Mouse (Mus musculus) heart, postnatal 25 days (tissue): ENCODE data around the gene Kcnk13. TPM values are rescaled to one million over a fixed set of nuclear protein-coding genes. Genes with fewer than 3 reads are reported as not detected.

Experiments used
- DNase-seq: peaks from one replicate; pipeline ENCODE4 v3.0.0; 2022; ENCODE audit warnings: low spot score
- intact Hi-C: fragments of 180-260 bp; cut with DNase I; formaldehyde crosslinking; loops from one replicate; pipeline ENCODE4 v1.15.1; 2025
- microRNA-seq: library from miRNA; unstranded; fragments of <30 nt; microRNA quantifications from one replicate; pipeline ENCODE4 v1.2.0, GENCODE M21; 2022
- total RNA-seq, 2 experiments: library from RNA; stranded (reverse); gene quantifications; 2 replicates each; pipeline ENCODE4 v1.2.3; 2021

The Kcnk13 gene
- total RNA-seq, 2 experiments from 2014 or later = 0.22 to 0.36 TPM

GRCm38 (mm10) chr12:100073201-100073672, 108.9 kb downstream of the Kcnk13 start:
- DNase-seq = no peak
- intact Hi-C loops = no loop called here

- DNase-seq = no peak
- intact Hi-C loops = no loop called here
These were observed 111.4 kb downstream of the Kcnk13 start for GRCm38 (mm10) chr12:100075715-100076114.

- intact Hi-C loops = no loop called here
- DNase-seq = peak; percentile 41
These were observed 115.5 kb downstream of the Kcnk13 start for GRCm38 (mm10) chr12:100079636-100080286.

GRCm38 (mm10) chr12:100088026-100088425, 123.7 kb downstream of the Kcnk13 start:
- intact Hi-C loops = no loop called here
- DNase-seq = no peak

- intact Hi-C loops = no loop called here
- no peak for DNase-seq
These were observed 125.0 kb downstream of the Kcnk13 start for GRCm38 (mm10) chr12:100089265-100089664.

- intact Hi-C loops = no loop called here
- DNase-seq = no peak
These were observed 126.5 kb downstream of the Kcnk13 start for GRCm38 (mm10) chr12:100090750-100091149.

- intact Hi-C loops = no loop called here
- DNase-seq = no peak
These were observed 128.7 kb downstream of the Kcnk13 start for GRCm38 (mm10) chr12:100093046-100093445.

GRCm38 (mm10) chr12:100099971-100100706, 135.8 kb downstream of the Kcnk13 start:
- DNase-seq = no peak
- intact Hi-C loops = loop anchor here (5.0 kb wide), 1 partner anchor 133 kb away; no protein-coding TSS in a partner anchor

- intact Hi-C loops = loop anchor here (5.0 kb wide), 1 partner anchor 133 kb away; no protein-coding TSS in a partner anchor
- no peak for DNase-seq
These were observed 136.4 kb downstream of the Kcnk13 start for GRCm38 (mm10) chr12:100100707-100101030.

- intact Hi-C loops = loop anchor here (5.0 kb wide), 1 partner anchor 134 kb away; no protein-coding TSS in a partner anchor
- no peak for DNase-seq
These were observed 137.4 kb downstream of the Kcnk13 start for GRCm38 (mm10) chr12:100101651-100102050.

- intact Hi-C loops = loop anchor here (5.0 kb wide), 1 partner anchor 137 kb away; no protein-coding TSS in a partner anchor
- no peak for DNase-seq
These were observed 140.2 kb downstream of the Kcnk13 start for GRCm38 (mm10) chr12:100104530-100104929.

- intact Hi-C loops = loop anchor here (1.0 to 5.0 kb wide), 3 partner anchors 154 to 1023 kb away; no protein-coding TSS in a partner anchor
- no peak for DNase-seq
These were observed 142.1 kb downstream of the Kcnk13 start for GRCm38 (mm10) chr12:100106275-100106895.

- intact Hi-C loops = loop anchor here (2.0 to 5.0 kb wide), 2 partner anchors 155 to 210 kb away; no protein-coding TSS in a partner anchor
- DNase-seq = no peak
These were observed 143.1 kb downstream of the Kcnk13 start for GRCm38 (mm10) chr12:100107436-100107835.

GRCm38 (mm10) chr12:100109986-100110696, 145.8 kb downstream of the Kcnk13 start, which contains the start of gene Psmc1:
TSS of gene Psmc1 (plus strand) at chr12:100110154.
- intact Hi-C loops = loop anchor here (5.0 kb wide), 1 partner anchor 213 kb away; no protein-coding TSS in a partner anchor
- DNase-seq = peak; percentile 51

Small RNA genes lying within 50 kb of the gene (microRNA-seq; reads per million reads assigned to microRNA genes)
- not detected for gene Gm23291

Other genes starting within 250 kb of the Kcnk13 start
- under 1 TPM in 1 of 2 experiments, not detected in 1; 0.20 TPM for gene Efcab11, start 80.1 kb upstream of the Kcnk13 start, total RNA-seq
- gene Tdp1, start 80.0 kb upstream of the Kcnk13 start, total RNA-seq = 10 to 100 TPM in 1 of 2 experiments, 1 to 10 TPM in 1; 8.8 to 10.1 TPM
- gene Psmc1, start 145.7 kb downstream of the Kcnk13 start, total RNA-seq = 100 to 1,000 TPM; 119 to 132 TPM
- 10 to 100 TPM in 1 of 2 experiments, 1 to 10 TPM in 1; 10.0 to 12.7 TPM for gene Nrde2, start 195.2 kb downstream of the Kcnk13 start, total RNA-seq
- gene Calm1, start 234.9 kb downstream of the Kcnk13 start, total RNA-seq = 100 to 1,000 TPM; 264 to 282 TPM